Mouse (Mus musculus) bone marrow macrophage, adult 2 months (primary cell): ENCODE data around the gene Gse1. TPM values are rescaled to one million over a fixed set of nuclear protein-coding genes. Genes with fewer than 3 reads are reported as not detected.

Experiments used
- H3K27ac ChIP-seq: 2 replicates; pipeline ENCODE4 v1.5.1; 2012; ENCODE audit warnings: low read depth, low read length; ENCODE audit not compliant: insufficient read depth
- H3K4me1 ChIP-seq: 2 replicates; pipeline ENCODE4 v1.6.1; 2012; ENCODE audit warnings: low read length; ENCODE audit not compliant: control insufficient read depth, insufficient read depth
- H3K4me3 ChIP-seq: 2 replicates; pipeline ENCODE4 v1.5.1; 2012; ENCODE audit warnings: mild to moderate bottlenecking, low read length, moderate library complexity; ENCODE audit not compliant: insufficient read depth
- CTCF ChIP-seq: IDR thresholded peaks from 2 replicates; pipeline ENCODE4 v1.5.1; 2012; ENCODE audit warnings: low read depth, mild to moderate bottlenecking, low read length, moderate library complexity
- POLR2A ChIP-seq: IDR thresholded peaks from 2 replicates; pipeline ENCODE4 v1.6.1; 2012; ENCODE audit warnings: mild to moderate bottlenecking, low read depth, low read length, borderline replicate concordance
- polyA plus RNA-seq: library from polyadenylated mRNA; stranded (reverse); fragments of >200 nt; gene quantifications from 2 replicates; pipeline ENCODE4 v1.2.4, GENCODE M21; 2012; ENCODE audit not compliant: missing spikeins, insufficient read depth, insufficient read length

Gse1 gene
- polyA plus RNA-seq, 1 experiment = 15.1 TPM

DNA sequence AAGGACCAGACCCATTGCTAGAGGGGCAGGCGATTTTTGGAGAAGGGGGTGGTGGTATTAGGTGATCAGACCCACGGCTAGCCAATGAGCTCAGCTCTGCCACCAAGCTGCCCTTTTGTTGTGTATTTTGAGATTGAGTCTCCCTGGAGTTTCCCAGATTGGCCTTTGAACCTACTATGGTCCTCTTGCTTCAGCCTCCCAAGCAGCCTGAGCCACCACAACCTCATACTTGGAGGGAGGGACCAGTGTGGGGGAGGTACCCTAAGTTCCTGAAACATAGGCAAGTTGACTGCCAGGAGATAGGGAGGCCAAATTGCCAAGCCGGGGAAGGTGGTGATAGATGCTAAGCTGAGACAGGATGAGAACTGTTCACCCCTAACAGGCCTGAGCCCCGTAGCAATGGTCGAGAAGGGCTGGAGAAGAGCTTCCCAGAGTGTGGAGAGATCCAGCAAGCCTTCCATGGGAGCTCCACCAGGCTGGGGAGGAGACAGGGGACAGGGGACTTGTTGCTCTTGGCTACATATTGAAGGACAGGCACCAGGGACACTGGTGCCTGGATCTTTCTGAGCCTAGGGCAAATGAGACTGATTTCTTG is 282.7 kb downstream of the Gse1 start:
- Histone ChIP-seq H3K4me3 (no peak overlapping the region), H3K27ac (peak overlapping the region; percentile 16; the same call in 1 of the 2 replicates), H3K4me1 (peaks cover 22% of the 10 kb centered on the region)
- TF ChIP-seq CTCF (no peak), POLR2A (no peak)

DNA sequence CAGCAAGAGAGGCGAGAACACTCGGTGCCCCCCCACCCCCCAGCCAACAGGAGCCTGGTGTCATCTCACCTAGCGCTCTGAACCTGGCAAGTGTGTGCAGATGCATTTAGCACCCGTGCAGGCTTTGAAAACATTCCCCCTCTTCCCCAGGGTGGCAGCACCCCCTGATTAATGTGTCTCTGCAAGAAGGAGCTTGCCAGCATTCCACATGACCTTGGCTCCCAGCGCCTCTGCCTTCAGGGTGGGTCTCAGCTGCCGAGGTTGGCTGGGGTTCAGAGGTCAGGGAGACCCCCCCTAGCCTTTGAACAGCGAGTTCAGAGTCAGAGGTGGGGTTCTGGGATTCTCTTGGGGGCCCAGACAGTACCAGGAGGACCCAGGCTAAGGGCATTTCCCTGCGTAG is 283.5 kb downstream of the Gse1 start:
- H3K4me3 ChIP-seq = no peak overlapping the region
- peaks cover 22% of the 10 kb centered on the region for H3K4me1 ChIP-seq
- TF ChIP-seq CTCF (no peak), POLR2A (no peak)
- H3K27ac ChIP-seq = no peak overlapping the region

GRCm38 (mm10) chr8:120512326-120512725 is 284.1 kb downstream of the Gse1 start:
- Histone ChIP-seq H3K4me3 (no peak overlapping the region), H3K4me1 (peaks cover 22% of the 10 kb centered on the region)

DNA sequence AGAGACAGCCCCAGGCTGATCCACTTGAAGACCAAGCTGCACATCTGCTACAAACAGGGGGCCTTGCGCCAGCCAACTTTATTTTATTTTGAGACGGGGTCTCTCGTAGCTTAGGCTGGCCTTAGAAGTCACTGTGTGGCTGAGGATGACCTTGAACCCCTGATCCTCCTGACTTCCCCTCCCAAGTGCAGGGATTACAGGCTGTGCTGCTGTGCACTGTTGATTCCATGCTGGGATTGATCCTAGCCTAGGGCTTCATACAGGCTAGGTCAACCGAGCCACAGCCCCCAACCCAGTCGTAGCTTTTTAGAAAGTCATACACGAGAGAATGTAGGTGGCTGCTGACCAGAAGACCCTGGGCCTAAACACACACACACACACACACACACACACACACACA is 284.9 kb downstream of the Gse1 start:
- Histone ChIP-seq H3K27ac (no peak overlapping the region), H3K4me1 (peaks cover 22% of the 10 kb centered on the region), H3K4me3 (no peak overlapping the region)
- no peak for TF ChIP-seq POLR2A
- TF ChIP-seq CTCF = no peak

More at GRCm38 (mm10) chr8:120512326-120512725, 284.1 kb downstream of the Gse1 start:
- TF ChIP-seq POLR2A (no peak), CTCF (no peak)
- H3K27ac ChIP-seq = no peak overlapping the region

DNA sequence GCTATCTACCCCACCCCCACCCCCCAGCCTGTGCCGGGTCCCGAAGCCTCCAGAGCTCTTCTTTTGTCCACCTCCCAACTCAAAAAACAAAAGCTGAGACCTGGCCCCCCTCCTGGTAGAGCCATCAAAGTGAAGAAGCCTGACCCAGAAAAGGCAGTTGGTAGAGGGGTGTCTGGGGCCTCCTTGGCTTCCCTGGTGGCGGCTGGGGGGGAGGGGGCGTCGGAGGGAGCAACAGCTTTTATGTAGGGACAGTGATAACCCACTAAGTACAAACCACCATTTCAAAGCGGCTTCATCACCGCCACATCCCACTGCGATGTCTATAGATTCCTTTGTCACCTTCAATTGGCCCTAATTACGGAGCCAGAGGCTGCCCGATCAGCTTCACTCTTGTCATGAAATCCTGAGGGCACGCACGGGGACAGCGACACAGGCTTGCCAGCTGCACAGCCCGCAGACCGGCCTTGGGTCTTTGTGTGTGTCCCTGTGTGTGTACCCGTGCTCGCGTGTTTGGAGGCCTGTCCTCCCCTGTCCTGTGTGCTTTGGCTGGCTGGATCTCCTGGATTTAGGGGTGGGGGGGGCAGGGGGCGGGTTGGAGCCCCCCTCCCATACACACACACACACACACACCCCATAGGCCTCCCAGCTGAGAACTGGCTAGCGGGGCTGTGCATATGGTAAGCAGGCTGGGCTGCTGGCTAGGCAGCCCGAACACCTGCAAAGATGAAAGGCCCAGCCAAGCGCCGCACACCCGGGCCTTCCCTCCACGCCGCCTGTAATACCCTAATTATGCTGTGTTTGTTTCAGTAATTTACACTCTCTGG is 285.6 kb downstream of the Gse1 start:
- H3K4me1 ChIP-seq = peaks cover 19% of the 10 kb centered on the region
- no peak overlapping the region for H3K4me3 ChIP-seq

DNA sequence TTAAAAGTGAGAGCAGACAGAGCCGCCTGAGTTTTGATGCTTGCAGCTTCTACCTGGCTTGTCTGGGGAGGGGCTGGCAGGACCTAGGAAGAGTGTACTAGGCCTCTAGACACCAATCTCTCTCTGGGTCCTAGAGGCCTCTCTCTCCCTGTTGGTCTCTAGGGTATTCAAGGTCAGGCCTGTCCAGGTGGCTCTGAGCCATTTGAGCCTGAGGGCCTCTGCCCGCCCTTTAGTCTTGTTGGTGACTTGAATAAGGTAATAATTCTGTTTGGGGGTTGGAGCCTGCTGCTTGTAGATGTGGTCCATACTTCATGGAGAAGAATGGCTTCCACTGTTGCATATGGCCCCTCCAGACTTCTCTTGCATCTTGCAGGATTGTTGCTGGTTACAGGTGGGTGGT is 287.0 kb downstream of the Gse1 start:
- peaks cover 8% of the 10 kb centered on the region for H3K4me1 ChIP-seq
- no peak overlapping the region for H3K27ac ChIP-seq
- no peak overlapping the region for H3K4me3 ChIP-seq
- TF ChIP-seq CTCF (no peak), POLR2A (no peak)

More for the DNA sequence above, 285.6 kb downstream of the Gse1 start:
- no peak for TF ChIP-seq CTCF
- TF ChIP-seq POLR2A = no peak
- H3K27ac ChIP-seq = no peak overlapping the region

- Histone ChIP-seq H3K27ac (no peak overlapping the region), H3K4me3 (no peak overlapping the region), H3K4me1 (peaks cover 5% of the 10 kb centered on the region)
- TF ChIP-seq CTCF = no peak
- no peak for TF ChIP-seq POLR2A
Measured at GRCm38 (mm10) chr8:120515650-120516049, 287.4 kb downstream of the Gse1 start.

- TF ChIP-seq CTCF = no peak
- TF ChIP-seq POLR2A = no peak
- Histone ChIP-seq H3K4me3 (no peak overlapping the region), H3K4me1 (no peaks in the 10 kb centered on the region; the same call in 1 of the 2 replicates), H3K27ac (no peak overlapping the region)
Measured at GRCm38 (mm10) chr8:120516182-120516755, 288.0 kb downstream of the Gse1 start.

DNA sequence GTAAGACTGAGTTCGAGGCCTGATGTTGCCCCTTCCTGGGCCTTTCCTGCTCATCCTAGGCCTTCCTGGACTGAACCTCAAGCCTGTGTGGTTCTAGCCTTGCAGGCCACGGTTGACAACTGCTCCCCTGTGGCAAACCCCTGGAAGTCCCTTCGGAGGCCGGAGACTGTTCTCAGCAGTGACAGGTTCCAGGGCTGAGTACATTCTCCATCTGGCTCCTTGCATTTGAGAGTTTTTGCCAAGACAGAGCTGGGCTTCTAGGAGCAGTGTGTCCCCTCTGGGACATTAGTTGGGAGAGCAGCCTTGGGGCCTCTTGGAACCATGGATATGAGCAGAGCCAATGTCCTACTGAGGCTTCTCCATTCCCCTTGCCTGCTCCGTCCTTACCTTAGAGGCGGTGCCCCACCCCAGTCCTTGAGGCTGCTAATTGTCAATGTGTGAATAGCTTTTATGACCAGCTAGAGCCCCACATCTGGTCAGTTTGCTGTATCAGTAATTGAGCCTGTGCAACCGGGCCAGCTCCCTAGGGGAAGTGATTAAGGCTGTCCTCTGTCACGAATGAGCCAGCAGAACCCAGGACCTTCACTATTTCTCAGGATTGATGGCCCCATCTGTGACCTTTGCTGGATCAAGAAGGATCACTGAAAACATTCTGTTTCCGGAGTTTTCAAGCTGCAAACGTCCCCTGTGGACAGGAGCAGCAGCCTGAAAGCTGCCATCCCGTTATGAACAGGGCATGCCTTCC is 289.6 kb downstream of the Gse1 start:
- no peak for TF ChIP-seq CTCF
- TF ChIP-seq POLR2A = no peak
- no peak overlapping the region for H3K27ac ChIP-seq
- H3K4me3 ChIP-seq = no peak overlapping the region
- H3K4me1 ChIP-seq = no peaks in the 10 kb centered on the region
